Mouse (Mus musculus): ENCODE results near the gene Fam102a. TPM values are rescaled to one million over a fixed set of nuclear protein-coding genes. Genes with fewer than 3 reads are reported as not detected.

The Fam102a gene
- polyA plus RNA-seq, 1 experiment from 2014 or later: 4.4 TPM

DNA sequence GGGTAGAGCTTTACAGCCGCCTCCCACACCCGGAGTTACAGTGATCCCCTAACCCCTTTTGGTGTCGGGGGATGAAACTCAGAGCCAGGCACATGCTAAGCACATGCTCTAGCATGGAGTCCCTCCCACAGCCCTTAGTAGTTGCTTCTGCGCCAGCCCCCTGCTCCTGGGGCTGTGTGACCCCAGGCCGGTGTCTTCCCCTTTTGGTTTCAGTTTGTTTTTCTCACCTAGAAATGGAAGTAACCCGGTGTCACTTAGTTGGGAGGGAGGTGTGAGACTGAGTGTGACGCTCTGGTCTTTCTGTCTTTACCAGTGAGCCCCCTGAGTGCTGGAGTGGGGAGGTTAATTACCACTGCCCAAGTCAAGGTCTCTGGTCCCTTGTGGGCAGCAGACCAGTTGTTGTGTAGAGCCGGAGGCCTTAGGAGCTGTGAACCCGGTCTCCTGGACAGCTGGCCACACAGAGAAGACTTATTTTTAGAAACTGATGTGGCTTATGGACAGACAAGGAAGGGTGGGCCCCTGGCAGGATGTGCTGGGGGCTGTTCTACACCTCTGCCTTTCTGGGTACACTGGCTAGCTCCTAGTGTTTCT, 52.7 kb downstream of the Fam102a start:
- Histone ChIP-seq H3K9ac (ENCODE audit: low read length) (peak overlapping the region; percentile 71), H3K27ac (ENCODE audit: low read depth, low read length) (no peak overlapping the region), H3K4me1 (ENCODE audit: control insufficient read depth, insufficient read depth, low read length) (peaks cover 13% of the 10 kb centered on the region), H3K36me3 (ENCODE audit: control insufficient read depth, insufficient read depth, low read length) (no peaks in the 10 kb centered on the region), H3K4me3 (ENCODE audit: low read depth, low read length) (peak overlapping the region; percentile 41), H3K4me2 (ENCODE audit: low read length) (peak overlapping the region; percentile 61), H3K9me3 (replicated peaks; ENCODE audit: control insufficient read depth, low read length) (no peaks in the 10 kb centered on the region), H3K27me3 (replicated peaks; ENCODE audit: control insufficient read depth, insufficient read depth, low read length) (no peaks in the 10 kb centered on the region)
- no peak for ATAC-seq
- no peak for DNase-seq (ENCODE audit: low spot score)
- WGBS: 57% methylated on average over 9 of the region's 9 CpGs

DNA sequence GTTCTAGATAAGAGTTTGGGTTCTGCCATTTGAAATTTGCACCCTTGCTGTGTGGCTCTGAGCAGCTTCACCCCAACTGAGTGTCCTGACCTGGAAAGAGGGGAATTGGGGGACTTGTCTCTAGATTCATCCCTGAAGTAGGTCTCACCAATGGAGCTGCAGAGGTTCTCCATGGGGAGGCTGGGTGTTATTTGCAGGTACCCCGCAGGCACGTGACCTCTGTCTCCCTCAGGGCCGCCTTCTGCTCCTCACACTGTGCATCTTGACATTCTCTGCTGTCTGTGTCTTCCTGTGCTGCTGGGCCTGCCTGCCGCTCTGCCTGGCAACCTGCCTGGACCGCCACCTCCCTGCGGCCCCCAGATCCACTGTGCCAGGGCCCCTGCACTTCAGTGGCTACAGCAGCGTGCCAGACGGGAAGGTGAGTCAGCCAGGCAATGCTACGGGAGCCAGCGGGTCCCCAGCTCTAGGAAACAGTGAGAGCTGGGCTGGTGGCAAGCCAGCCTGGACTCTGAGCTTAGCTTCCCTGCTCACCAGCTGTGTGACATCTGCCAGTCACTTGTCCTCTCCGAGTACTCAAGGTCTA, 54.2 kb downstream of the Fam102a start:
- Histone ChIP-seq H3K4me2 (ENCODE audit: low read length) (no peak overlapping the region), H3K27me3 (replicated peaks; ENCODE audit: control insufficient read depth, insufficient read depth, low read length) (no peaks in the 10 kb centered on the region), H3K27ac (ENCODE audit: low read depth, low read length) (no peak overlapping the region), H3K9me3 (replicated peaks; ENCODE audit: control insufficient read depth, low read length) (no peaks in the 10 kb centered on the region), H3K4me1 (ENCODE audit: control insufficient read depth, insufficient read depth, low read length) (peaks cover 10% of the 10 kb centered on the region), H3K9ac (ENCODE audit: low read length) (no peak overlapping the region), H3K4me3 (ENCODE audit: low read depth, low read length) (no peak overlapping the region), H3K36me3 (ENCODE audit: control insufficient read depth, insufficient read depth, low read length) (no peaks in the 10 kb centered on the region)
- WGBS: 59% methylated on average over 11 of the region's 11 CpGs
- DNase-seq (ENCODE audit: low spot score) (no peak), ATAC-seq (no peak)

DNA sequence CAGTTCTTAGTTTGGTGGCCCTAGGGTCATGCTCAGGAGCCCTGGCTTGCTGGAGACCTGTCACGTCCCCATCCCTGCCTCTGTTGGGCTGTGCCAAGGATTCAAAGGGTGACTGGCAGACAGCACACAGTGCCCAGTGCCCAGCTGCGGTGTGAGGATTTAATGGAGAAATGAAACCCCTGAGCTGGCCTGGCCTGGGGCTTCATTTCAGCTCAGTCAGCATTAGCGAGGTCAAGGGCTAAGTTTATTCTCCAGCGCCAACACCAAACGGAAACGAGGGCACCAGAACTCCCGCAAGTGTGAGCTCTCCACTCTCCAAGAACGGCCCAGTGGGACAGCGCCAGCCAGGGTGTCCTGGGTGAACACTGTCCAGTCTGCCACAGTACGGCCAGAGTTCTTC, 55.1 kb downstream of the Fam102a start:
- WGBS: 79% methylated on average over 10 of the region's 10 CpGs
- Histone ChIP-seq H3K9me3 (replicated peaks; ENCODE audit: control insufficient read depth, low read length) (no peaks in the 10 kb centered on the region), H3K9ac (ENCODE audit: low read length) (no peak overlapping the region), H3K4me1 (ENCODE audit: control insufficient read depth, insufficient read depth, low read length) (peaks cover 10% of the 10 kb centered on the region), H3K27me3 (replicated peaks; ENCODE audit: control insufficient read depth, insufficient read depth, low read length) (no peaks in the 10 kb centered on the region), H3K27ac (ENCODE audit: low read depth, low read length) (no peak overlapping the region), H3K36me3 (ENCODE audit: control insufficient read depth, insufficient read depth, low read length) (no peaks in the 10 kb centered on the region), H3K4me2 (ENCODE audit: low read length) (no peak overlapping the region), H3K4me3 (ENCODE audit: low read depth, low read length) (no peak overlapping the region)
- DNase-seq (ENCODE audit: low spot score) (no peak), ATAC-seq (no peak)

DNA sequence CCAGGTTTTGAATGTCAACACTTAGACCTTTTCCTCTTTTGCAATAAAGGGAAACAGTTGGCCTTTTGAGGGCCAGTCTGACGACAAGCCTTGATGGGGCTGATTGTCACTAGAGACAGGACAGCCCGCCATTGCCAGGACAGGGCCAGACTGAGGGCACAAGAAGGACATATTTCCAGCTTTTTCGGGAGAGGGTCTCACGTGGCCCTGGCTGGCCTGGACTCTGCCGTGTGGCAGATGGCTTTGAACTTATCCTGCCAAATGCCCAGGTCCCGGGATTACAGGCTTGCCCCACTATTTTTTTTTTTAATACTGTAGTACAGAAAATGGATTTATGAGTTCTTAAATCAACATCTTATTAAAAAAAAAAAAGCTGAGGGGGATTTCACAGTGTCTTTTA, 56.1 kb downstream of the Fam102a start:
- no peak overlapping the region for H3K4me2 ChIP-seq (ENCODE audit: low read length)
- H3K27me3 ChIP-seq (replicated peaks; ENCODE audit: control insufficient read depth, insufficient read depth, low read length): no peaks in the 10 kb centered on the region
- H3K4me3 ChIP-seq (ENCODE audit: low read depth, low read length): no peak overlapping the region
- H3K4me1 ChIP-seq (ENCODE audit: control insufficient read depth, insufficient read depth, low read length): peaks cover 10% of the 10 kb centered on the region
- H3K9me3 ChIP-seq (replicated peaks; ENCODE audit: control insufficient read depth, low read length): no peaks in the 10 kb centered on the region
- no peaks in the 10 kb centered on the region for H3K36me3 ChIP-seq (ENCODE audit: control insufficient read depth, insufficient read depth, low read length)
- DNase-seq (ENCODE audit: low spot score) (no peak), ATAC-seq (no peak)
- no peak overlapping the region for H3K27ac ChIP-seq (ENCODE audit: low read depth, low read length)
- 78% methylated on average over 6 of the region's 6 CpGs for WGBS
- no peak overlapping the region for H3K9ac ChIP-seq (ENCODE audit: low read length)

DNA sequence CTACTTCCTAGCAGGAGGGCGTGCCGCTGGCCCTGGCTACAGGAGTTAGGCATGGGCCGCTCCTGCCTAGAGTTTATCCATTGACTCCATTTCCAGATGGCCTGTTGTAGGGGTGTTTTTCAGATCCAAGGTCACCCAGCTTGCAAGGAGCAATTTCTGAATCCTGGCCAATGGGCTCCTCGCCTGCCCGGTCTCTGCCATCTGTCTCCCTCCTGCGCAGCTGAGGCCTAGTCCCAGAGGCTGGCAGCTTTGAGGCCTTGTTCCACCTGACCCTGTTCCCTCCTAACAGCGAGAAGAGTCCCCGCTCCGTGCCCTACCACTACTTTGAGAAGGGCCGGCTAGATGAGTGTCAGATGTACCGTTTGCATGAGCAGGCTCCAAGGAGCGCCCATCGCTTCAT, 61.6 kb downstream of the Fam102a start:
- no peaks in the 10 kb centered on the region for H3K9me3 ChIP-seq (replicated peaks; ENCODE audit: control insufficient read depth, low read length)
- no peak overlapping the region for H3K9ac ChIP-seq (ENCODE audit: low read length)
- no peak overlapping the region for H3K4me2 ChIP-seq (ENCODE audit: low read length)
- peak overlapping the region; percentile 36; the same call in 1 of the 2 replicates for H3K27ac ChIP-seq (ENCODE audit: low read depth, low read length)
- DNase-seq (ENCODE audit: low spot score) (peak; percentile 49), ATAC-seq (peak; percentile 50; the same call in 1 of the 2 replicates)
- H3K36me3 ChIP-seq (ENCODE audit: control insufficient read depth, insufficient read depth, low read length): peaks cover 6% of the 10 kb centered on the region; the same call in 1 of the 2 replicates
- WGBS: 75% methylated on average over 13 of the region's 13 CpGs
- H3K4me3 ChIP-seq (ENCODE audit: low read depth, low read length): no peak overlapping the region
- H3K27me3 ChIP-seq (replicated peaks; ENCODE audit: control insufficient read depth, insufficient read depth, low read length): no peaks in the 10 kb centered on the region
- H3K4me1 ChIP-seq (ENCODE audit: control insufficient read depth, insufficient read depth, low read length): no peaks in the 10 kb centered on the region

DNA sequence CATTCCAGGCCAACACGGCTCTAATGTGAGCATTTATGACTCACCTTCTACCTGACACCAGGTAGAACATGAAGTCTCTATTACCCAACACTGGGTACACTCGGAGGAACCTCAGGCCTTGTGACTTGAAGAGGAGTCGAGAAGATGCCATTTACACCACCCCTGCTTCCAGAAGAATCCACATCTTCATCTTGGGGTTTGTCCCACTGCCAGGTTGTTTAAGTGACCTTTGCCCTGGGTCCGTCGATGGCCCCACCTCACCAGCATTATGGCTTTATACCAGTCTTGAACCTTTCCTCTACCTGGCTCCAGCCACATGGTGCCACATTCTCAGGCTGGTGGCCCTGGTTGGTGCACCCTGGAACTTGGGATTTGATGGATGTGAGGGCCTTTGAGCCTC, 62.1 kb downstream of the Fam102a start:
- Histone ChIP-seq H3K9me3 (replicated peaks; ENCODE audit: control insufficient read depth, low read length) (no peaks in the 10 kb centered on the region), H3K9ac (ENCODE audit: low read length) (no peak overlapping the region), H3K36me3 (ENCODE audit: control insufficient read depth, insufficient read depth, low read length) (peaks cover 6% of the 10 kb centered on the region; the same call in 1 of the 2 replicates), H3K27ac (ENCODE audit: low read depth, low read length) (0 out of 2 replicates have a peak overlapping the region, but pooled peaks have one; percentile 36), H3K4me2 (ENCODE audit: low read length) (no peak overlapping the region), H3K27me3 (replicated peaks; ENCODE audit: control insufficient read depth, insufficient read depth, low read length) (no peaks in the 10 kb centered on the region), H3K4me1 (ENCODE audit: control insufficient read depth, insufficient read depth, low read length) (no peaks in the 10 kb centered on the region), H3K4me3 (ENCODE audit: low read depth, low read length) (no peak overlapping the region)
- ATAC-seq (no peak), DNase-seq (ENCODE audit: low spot score) (no peak)
- 87% methylated on average over 5 of the region's 5 CpGs for WGBS

DNA sequence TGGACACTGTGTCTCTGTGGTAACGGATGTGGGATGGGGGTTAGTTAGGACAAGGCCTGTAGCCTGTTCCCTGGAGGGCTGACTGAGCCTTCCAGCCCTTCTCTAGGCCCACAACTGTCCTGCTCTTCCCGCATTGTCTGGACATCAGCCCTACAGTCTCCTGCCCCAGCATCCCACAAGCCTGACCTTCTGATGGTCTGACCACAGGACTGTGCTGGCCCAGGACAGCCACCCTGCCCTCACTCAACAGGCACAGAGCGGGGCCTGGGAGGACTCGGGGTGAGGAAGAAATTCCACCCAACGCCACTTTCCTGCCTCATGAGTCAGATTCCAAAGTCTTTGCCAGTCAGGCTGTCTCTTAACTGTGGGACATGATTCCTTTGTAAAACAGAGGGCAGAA, 62.6 kb downstream of the Fam102a start:
- no peaks in the 10 kb centered on the region for H3K9me3 ChIP-seq (replicated peaks; ENCODE audit: control insufficient read depth, low read length)
- no peaks in the 10 kb centered on the region for H3K27me3 ChIP-seq (replicated peaks; ENCODE audit: control insufficient read depth, insufficient read depth, low read length)
- ATAC-seq: no peak
- H3K4me3 ChIP-seq (ENCODE audit: low read depth, low read length): no peak overlapping the region
- no peak for DNase-seq (ENCODE audit: low spot score)
- no peak overlapping the region for H3K27ac ChIP-seq (ENCODE audit: low read depth, low read length)
- H3K4me1 ChIP-seq (ENCODE audit: control insufficient read depth, insufficient read depth, low read length): no peaks in the 10 kb centered on the region
- H3K4me2 ChIP-seq (ENCODE audit: low read length): no peak overlapping the region
- 92% methylated on average over 5 of the region's 5 CpGs for WGBS
- H3K36me3 ChIP-seq (ENCODE audit: control insufficient read depth, insufficient read depth, low read length): peaks cover 6% of the 10 kb centered on the region; the same call in 1 of the 2 replicates
- H3K9ac ChIP-seq (ENCODE audit: low read length): no peak overlapping the region

DNA sequence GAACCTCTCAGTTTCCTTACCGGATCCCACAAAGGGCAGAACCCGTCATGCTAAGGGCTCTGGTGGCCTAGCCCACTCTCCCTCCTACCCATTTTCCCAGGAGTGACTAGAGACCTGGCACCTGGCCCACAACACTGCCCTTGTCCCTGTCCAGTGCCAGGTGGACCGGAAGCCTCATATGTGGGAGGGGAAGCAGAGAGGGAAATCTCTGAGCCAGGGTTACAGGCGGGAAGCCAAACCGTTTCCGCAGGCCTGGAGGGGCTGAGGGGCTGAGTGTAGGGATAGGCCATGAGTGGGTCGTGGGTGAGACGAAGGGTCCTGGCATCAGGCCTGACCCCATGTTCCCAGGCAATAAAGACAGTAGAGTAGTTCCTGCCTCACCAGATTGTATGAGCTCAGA, 63.4 kb downstream of the Fam102a start:
- Histone ChIP-seq H3K27me3 (replicated peaks; ENCODE audit: control insufficient read depth, insufficient read depth, low read length) (no peaks in the 10 kb centered on the region), H3K36me3 (ENCODE audit: control insufficient read depth, insufficient read depth, low read length) (peaks cover 6% of the 10 kb centered on the region; the same call in 1 of the 2 replicates), H3K27ac (ENCODE audit: low read depth, low read length) (no peak overlapping the region), H3K4me1 (ENCODE audit: control insufficient read depth, insufficient read depth, low read length) (no peaks in the 10 kb centered on the region), H3K4me3 (ENCODE audit: low read depth, low read length) (no peak overlapping the region), H3K4me2 (ENCODE audit: low read length) (no peak overlapping the region), H3K9ac (ENCODE audit: low read length) (no peak overlapping the region), H3K9me3 (replicated peaks; ENCODE audit: control insufficient read depth, low read length) (no peaks in the 10 kb centered on the region)
- ATAC-seq (no peak), DNase-seq (ENCODE audit: low spot score) (no peak)
- 84% methylated on average over 8 of the region's 8 CpGs for WGBS

DNA sequence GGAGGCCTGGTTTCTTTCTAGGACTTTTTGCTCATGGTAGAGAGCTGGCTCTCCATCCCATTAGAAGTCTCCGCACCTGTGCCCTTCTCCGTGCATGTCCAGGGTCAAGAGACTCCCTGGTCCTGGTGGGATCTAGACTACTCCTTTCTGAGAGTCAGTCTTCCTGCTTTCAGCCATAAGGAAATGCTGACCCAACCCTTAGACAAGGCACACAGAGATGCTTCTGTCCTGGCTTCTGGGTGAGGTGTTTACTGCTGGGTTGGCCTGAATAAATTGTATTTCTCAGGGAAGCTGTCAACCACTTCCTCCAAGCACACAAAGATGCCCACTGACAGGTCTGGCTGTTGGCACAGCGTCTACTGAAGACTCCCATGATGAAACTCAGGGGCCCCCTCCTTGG, 64.3 kb downstream of the Fam102a start, which contains the start of gene St6galnac6:
St6galnac6 (plus strand) TSS at position 301 of the 400 bp plus-strand sequence.
- Histone ChIP-seq H3K4me3 (ENCODE audit: low read depth, low read length) (no peak within 1 kb of the TSS), H3K9me3 (replicated peaks; ENCODE audit: control insufficient read depth, low read length) (no peaks in the 10 kb centered on the region), H3K4me2 (ENCODE audit: low read length) (no peak within 1 kb of the TSS), H3K4me1 (ENCODE audit: control insufficient read depth, insufficient read depth, low read length) (no peaks in the 10 kb centered on the region), H3K27me3 (replicated peaks; ENCODE audit: control insufficient read depth, insufficient read depth, low read length) (no peaks in the 10 kb centered on the region), H3K27ac (ENCODE audit: low read depth, low read length) (no peak within 1 kb of the TSS), H3K36me3 (ENCODE audit: control insufficient read depth, insufficient read depth, low read length) (peaks cover 6% of the 10 kb centered on the region; the same call in 1 of the 2 replicates), H3K9ac (ENCODE audit: low read length) (no peak within 1 kb of the TSS)
- WGBS: 87% methylated on average over 3 of the region's 3 CpGs
- DNase-seq (ENCODE audit: low spot score) (no peak), ATAC-seq (no peak)

Data from forebrain, embryonic 14.5 days (tissue).